Mouse (Mus musculus) midbrain, embryonic 16.5 days (tissue): ENCODE measurements around the gene Rinl. TPM values are rescaled to one million over a fixed set of nuclear protein-coding genes. Genes with fewer than 3 reads are reported as not detected.

ENCODE experiments used
- ATAC-seq: fragments of 200-750 bp; cut with Nextera tagmentation; 2 replicates; pipeline ENCODE4 v1.8.0; 2017; ENCODE audit warnings: moderate TSS enrichment
- H3K27ac ChIP-seq: fragments of 300-500 bp; sonication (generic); 2 replicates; pipeline ENCODE4 v1.5.1; 2014; ENCODE audit warnings: mild to moderate bottlenecking, low read length, mixed read lengths
- H3K27me3 ChIP-seq: fragments of 300-500 bp; sonication (generic); 2 replicates; pipeline ENCODE4 v1.6.1; 2014; ENCODE audit warnings: low read depth, low read length, mixed read lengths; ENCODE audit not compliant: control insufficient read depth, insufficient read depth
- H3K36me3 ChIP-seq: fragments of 300-500 bp; sonication (generic); 2 replicates; pipeline ENCODE4 v1.6.1; 2014; ENCODE audit warnings: mild to moderate bottlenecking, low read length, moderate library complexity, mixed read lengths; ENCODE audit not compliant: control insufficient read depth, insufficient read depth
- H3K4me1 ChIP-seq: fragments of 300-500 bp; sonication (generic); 2 replicates; pipeline ENCODE4 v1.6.1; 2014; ENCODE audit warnings: mild to moderate bottlenecking, low read length, mixed read lengths; ENCODE audit not compliant: control insufficient read depth, insufficient read depth
- H3K4me2 ChIP-seq: fragments of 300-500 bp; sonication (generic); 2 replicates; pipeline ENCODE4 v1.6.1; 2014; ENCODE audit warnings: mild to moderate bottlenecking, low read length, mixed read lengths
- H3K4me3 ChIP-seq: fragments of 300-500 bp; sonication (generic); 2 replicates; pipeline ENCODE4 v1.5.1; 2014; ENCODE audit warnings: low read depth, mild to moderate bottlenecking, low read length, moderate library complexity, mixed read lengths
- H3K9ac ChIP-seq: fragments of 300-500 bp; sonication (generic); 2 replicates; pipeline ENCODE4 v1.6.1; 2014; ENCODE audit warnings: low read depth, low read length, mixed read lengths
- H3K9me3 ChIP-seq: fragments of 300-500 bp; sonication (generic); replicated peaks from 2 replicates; pipeline ENCODE4 v1.6.1; 2014; ENCODE audit warnings: mild to moderate bottlenecking, low read length, mixed read lengths; ENCODE audit not compliant: control insufficient read depth, poor library complexity, severe bottlenecking
- WGBS: fragments of 180-500 bp; shearing (Covaris S2); extraction: QIAGEN DNeasy Blood & Tissue Kit; methylation state at CpG from one replicate; pipeline ENCODE4 v1.1.7; 2014; 5-methylcytosine and 5-hydroxymethylcytosine counted together
- polyA plus RNA-seq: library from polyadenylated mRNA; unstranded; fragments of >200 nt; fragmentation: Nextera tagmentation; extraction: Ambion mirVana; gene quantifications from 2 replicates; pipeline ENCODE4 v1.2.1, GENCODE M21; 2015

Rinl gene
- polyA plus RNA-seq, 1 experiment from 2014 or later, result 2.2 TPM

GRCm38 (mm10) chr7:28774164-28774563 lies 14.6 kb upstream of the Rinl start:
- no peak overlapping the region for H3K4me3 ChIP-seq
- 0 out of 2 replicates have a peak, but pooled peaks have one; percentile 50 for ATAC-seq
- peaks cover under 1% of the 10 kb centered on the region; the same call in 1 of the 2 replicates for H3K4me1 ChIP-seq

DNA sequence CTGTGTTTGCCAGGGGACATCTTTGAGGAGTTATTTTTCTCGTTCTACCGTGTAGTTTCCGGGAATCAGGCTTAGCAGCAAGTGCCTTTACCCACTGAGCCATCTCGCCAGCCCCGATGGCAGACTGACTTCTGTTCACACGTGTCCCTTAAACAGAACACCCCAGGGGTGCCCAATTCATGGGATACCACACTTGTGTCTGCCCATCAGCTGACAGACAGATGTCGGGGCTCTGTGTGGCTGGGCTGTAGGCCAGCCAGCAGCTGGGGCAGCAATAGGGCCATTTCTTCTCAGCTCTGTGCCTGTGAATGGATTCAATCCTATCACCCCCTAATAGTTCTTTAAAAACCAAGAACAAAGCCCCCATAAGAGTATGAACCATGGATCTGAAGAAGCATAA lies 13.6 kb upstream of the Rinl start:
- Histone ChIP-seq H3K4me3 (no peak overlapping the region), H3K4me2 (no peak overlapping the region), H3K4me1 (no peaks in the 10 kb centered on the region), H3K27me3 (no peaks in the 10 kb centered on the region), H3K27ac (no peak overlapping the region), H3K36me3 (peaks cover 14% of the 10 kb centered on the region; the same call in 1 of the 2 replicates), H3K9ac (no peak overlapping the region), H3K9me3 (no peaks in the 10 kb centered on the region)
- 81% methylated on average over 7 of the region's 7 CpGs for WGBS
- no peak for ATAC-seq

More at GRCm38 (mm10) chr7:28774164-28774563, 14.6 kb upstream of the Rinl start:
- Histone ChIP-seq H3K9me3 (no peaks in the 10 kb centered on the region), H3K4me2 (no peak overlapping the region), H3K27ac (no peak overlapping the region), H3K9ac (no peak overlapping the region), H3K36me3 (peaks cover 14% of the 10 kb centered on the region; the same call in 1 of the 2 replicates), H3K27me3 (no peaks in the 10 kb centered on the region)
- 64% methylated on average over 12 of the region's 12 CpGs for WGBS

- no peak for ATAC-seq
- Histone ChIP-seq H3K27ac (no peak overlapping the region), H3K4me2 (no peak overlapping the region), H3K36me3 (peaks cover 9% of the 10 kb centered on the region; the same call in 1 of the 2 replicates), H3K9me3 (no peaks in the 10 kb centered on the region), H3K9ac (no peak overlapping the region), H3K4me3 (no peak overlapping the region), H3K27me3 (no peaks in the 10 kb centered on the region), H3K4me1 (no peaks in the 10 kb centered on the region)
- WGBS, result 88% methylated on average over 9 of the region's 9 CpGs
Observed at GRCm38 (mm10) chr7:28778825-28779224, 9.9 kb upstream of the Rinl start.

DNA sequence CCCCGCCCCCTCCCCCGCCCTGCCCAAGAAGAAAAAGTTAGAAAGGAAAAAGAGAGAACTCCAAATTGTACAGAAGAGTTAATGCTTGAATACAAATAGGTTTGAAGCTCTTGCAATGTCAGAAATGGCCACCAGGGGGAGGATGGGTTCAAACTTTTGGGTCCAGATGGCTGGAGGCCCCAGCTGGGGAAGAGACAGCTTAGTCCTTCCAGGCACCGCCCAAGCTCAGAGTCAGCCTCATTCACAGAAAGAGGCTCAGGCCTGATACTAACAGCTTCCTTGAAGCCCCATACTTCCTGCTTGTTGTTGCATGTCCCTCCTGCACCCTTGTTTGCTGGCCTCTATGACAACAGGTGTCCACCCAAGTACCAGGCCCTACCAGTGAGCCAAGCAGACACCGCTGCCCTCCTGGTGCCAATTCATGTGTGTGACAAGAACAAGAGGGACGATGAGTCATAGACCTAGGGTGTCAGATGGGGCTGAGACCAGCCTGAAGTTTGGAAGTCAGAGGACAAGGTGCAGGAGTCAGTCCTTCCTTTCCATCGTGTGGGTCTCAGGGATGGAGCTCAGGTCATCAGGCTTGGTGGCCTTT lies 8.6 kb upstream of the Rinl start:
- Histone ChIP-seq H3K27ac (no peak overlapping the region), H3K9me3 (no peaks in the 10 kb centered on the region)
- ATAC-seq, result no peak; the same call in 1 of the 2 replicates

DNA sequence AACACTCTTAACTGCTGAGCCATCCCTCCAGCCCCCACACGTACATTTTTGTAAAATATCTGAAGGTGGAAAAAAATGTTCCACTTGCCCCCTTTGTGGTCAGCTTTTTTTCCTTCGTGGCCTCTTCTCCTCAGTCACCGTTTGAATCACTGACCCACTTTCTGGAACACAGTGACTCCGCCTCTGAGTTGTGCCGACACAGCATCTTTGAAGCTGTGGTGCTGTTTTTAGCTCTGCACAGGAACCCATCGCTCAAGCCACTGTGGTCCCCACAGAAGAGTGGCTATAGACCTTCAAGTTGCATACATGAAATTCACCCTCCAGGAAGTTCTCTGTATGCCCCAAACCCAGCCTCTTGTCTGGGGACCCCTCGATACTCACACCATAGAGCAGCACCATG lies 7.9 kb upstream of the Rinl start:
- no peaks in the 10 kb centered on the region for H3K27me3 ChIP-seq
- ATAC-seq, result no peak
- H3K4me1 ChIP-seq, result no peaks in the 10 kb centered on the region
- H3K4me3 ChIP-seq, result no peak overlapping the region
- peaks cover 7% of the 10 kb centered on the region; the same call in 1 of the 2 replicates for H3K36me3 ChIP-seq
- H3K9me3 ChIP-seq, result no peaks in the 10 kb centered on the region
- WGBS, result 80% methylated on average over 7 of the region's 7 CpGs
- H3K9ac ChIP-seq, result no peak overlapping the region
- H3K4me2 ChIP-seq, result no peak overlapping the region
- H3K27ac ChIP-seq, result no peak overlapping the region

More for the DNA sequence above, 8.6 kb upstream of the Rinl start:
- H3K4me1 ChIP-seq, result no peaks in the 10 kb centered on the region
- no peak overlapping the region for H3K4me2 ChIP-seq
- peaks cover 9% of the 10 kb centered on the region; the same call in 1 of the 2 replicates for H3K36me3 ChIP-seq
- H3K27me3 ChIP-seq, result no peaks in the 10 kb centered on the region
- no peak overlapping the region for H3K4me3 ChIP-seq
- H3K9ac ChIP-seq, result no peak overlapping the region
- WGBS, result 47% methylated on average over 6 of the region's 6 CpGs

- Histone ChIP-seq H3K27me3 (no peaks in the 10 kb centered on the region), H3K4me2 (no peak overlapping the region), H3K36me3 (peaks cover 7% of the 10 kb centered on the region; the same call in 1 of the 2 replicates), H3K9ac (no peak overlapping the region), H3K27ac (no peak overlapping the region), H3K9me3 (no peaks in the 10 kb centered on the region), H3K4me3 (no peak overlapping the region), H3K4me1 (no peaks in the 10 kb centered on the region)
- 87% methylated on average over 8 of the region's 8 CpGs for WGBS
- ATAC-seq, result no peak
Observed at GRCm38 (mm10) chr7:28781261-28781663, 7.5 kb upstream of the Rinl start.

GRCm38 (mm10) chr7:28785161-28785560 lies 3.6 kb upstream of the Rinl start:
- H3K9me3 ChIP-seq, result no peaks in the 10 kb centered on the region
- H3K27me3 ChIP-seq, result no peaks in the 10 kb centered on the region
- H3K27ac ChIP-seq, result no peak overlapping the region
- H3K4me2 ChIP-seq, result no peak overlapping the region
- no peak for ATAC-seq
- no peak overlapping the region for H3K9ac ChIP-seq
- H3K36me3 ChIP-seq, result 0 out of 2 replicates have a peak, but pooled peaks cover 2% of the 10 kb centered on the region
- WGBS, result 72% methylated on average over 5 of the region's 5 CpGs
- H3K4me1 ChIP-seq, result no peaks in the 10 kb centered on the region
- H3K4me3 ChIP-seq, result no peak overlapping the region

DNA sequence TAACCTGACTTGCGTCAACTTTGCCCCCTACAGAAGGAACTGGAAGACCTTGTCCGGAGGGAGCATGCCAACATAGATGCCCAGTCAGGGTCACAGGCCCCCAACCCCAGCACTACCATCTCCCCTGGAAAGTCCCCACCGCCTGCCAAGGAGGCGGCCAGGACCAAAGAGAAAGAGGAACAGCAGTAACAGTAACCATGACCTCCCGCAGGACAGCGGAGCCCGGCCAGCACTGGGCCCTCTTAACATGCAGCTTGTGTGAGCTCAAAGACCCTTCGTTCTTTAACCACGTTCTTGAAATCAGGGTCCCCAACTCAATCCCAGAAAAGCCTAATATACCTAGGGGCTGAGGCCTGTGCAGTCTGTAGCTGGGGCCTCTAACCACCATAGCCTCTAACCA lies 885 bp upstream of the Rinl start:
- Histone ChIP-seq H3K4me1 (no peaks in the 10 kb centered on the region), H3K36me3 (0 out of 2 replicates have a peak, but pooled peaks cover 2% of the 10 kb centered on the region), H3K4me3 (no peak overlapping the region), H3K9ac (no peak overlapping the region), H3K27ac (no peak overlapping the region), H3K4me2 (no peak overlapping the region), H3K9me3 (no peaks in the 10 kb centered on the region), H3K27me3 (no peaks in the 10 kb centered on the region)
- 93% methylated on average over 9 of the region's 9 CpGs for WGBS
- no peak for ATAC-seq

DNA sequence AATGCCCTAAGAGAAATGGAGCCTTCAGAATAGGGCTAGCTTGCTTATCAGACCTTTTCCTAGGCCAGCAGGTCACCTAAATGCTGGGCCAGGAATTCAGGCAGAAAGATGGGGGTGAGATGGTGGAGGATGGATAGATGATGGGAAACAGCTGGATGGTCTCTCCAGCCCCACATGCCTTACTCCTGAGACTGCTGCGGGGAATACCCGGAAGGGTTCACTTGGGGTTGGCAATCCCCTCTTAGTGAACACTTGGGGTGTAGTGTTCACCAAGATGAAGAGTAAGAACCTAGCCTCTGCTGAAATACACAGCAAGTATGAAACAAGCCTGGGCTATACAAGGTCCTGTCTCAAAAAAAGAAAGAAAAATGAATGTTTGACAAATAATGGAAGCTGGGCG lies 466 bp downstream of the Rinl start:
- 83% methylated on average over 3 of the region's 3 CpGs for WGBS
- no peaks in the 10 kb centered on the region for H3K27me3 ChIP-seq
- no peak overlapping the region for H3K9ac ChIP-seq
- no peak overlapping the region for H3K4me3 ChIP-seq
- no peak overlapping the region for H3K4me2 ChIP-seq
- 0 out of 2 replicates have a peak, but pooled peaks cover 2% of the 10 kb centered on the region for H3K36me3 ChIP-seq
- no peaks in the 10 kb centered on the region for H3K4me1 ChIP-seq
- no peak for ATAC-seq
- no peak overlapping the region for H3K27ac ChIP-seq
- no peaks in the 10 kb centered on the region for H3K9me3 ChIP-seq
